Mouse (Mus musculus) embryonic facial prominence, embryonic 13.5 days (tissue): ENCODE results near the gene Bahcc1. TPM values are rescaled to one million over a fixed set of nuclear protein-coding genes. Genes with fewer than 3 reads are reported as not detected.
A peak's percentile ranks its signal among the peaks of the same experiment; 100 is the strongest.

Experiments
- ATAC-seq: fragments of 200-750 bp; cut with Nextera tagmentation; 2 replicates; pipeline ENCODE4 v1.8.0; 2017; ENCODE audit warnings: low read depth; ENCODE audit not compliant: insufficient number of reproducible peaks, insufficient read depth, low FRiP score, low TSS enrichment
- H3K27ac ChIP-seq: fragments of 300-500 bp; sonication (generic); 2 replicates; pipeline ENCODE4 v1.5.1; 2015; ENCODE audit warnings: moderate library complexity, mild to moderate bottlenecking, inconsistent platforms
- H3K27me3 ChIP-seq: fragments of 300-500 bp; sonication (generic); 2 replicates; pipeline ENCODE4 v1.6.1; 2015; ENCODE audit warnings: mild to moderate bottlenecking, inconsistent platforms
- H3K36me3 ChIP-seq: fragments of 300-500 bp; sonication (generic); 2 replicates; pipeline ENCODE4 v1.6.1; 2015; ENCODE audit warnings: mild to moderate bottlenecking, inconsistent platforms
- H3K4me1 ChIP-seq: fragments of 300-500 bp; sonication (generic); 2 replicates; pipeline ENCODE4 v1.6.1; 2015; ENCODE audit warnings: inconsistent platforms
- H3K4me2 ChIP-seq: fragments of 300-500 bp; sonication (generic); 2 replicates; pipeline ENCODE4 v1.6.1; 2015; ENCODE audit warnings: moderate library complexity, mild to moderate bottlenecking, inconsistent platforms
- H3K4me3 ChIP-seq: fragments of 300-500 bp; sonication (generic); 2 replicates; pipeline ENCODE4 v1.5.1; 2015; ENCODE audit warnings: mild to moderate bottlenecking, inconsistent platforms
- H3K9ac ChIP-seq: fragments of 300-500 bp; sonication (generic); 2 replicates; pipeline ENCODE4 v1.6.1; 2015; ENCODE audit warnings: mild to moderate bottlenecking, inconsistent platforms
- H3K9me3 ChIP-seq: fragments of 300-500 bp; sonication (generic); 2 replicates; pipeline ENCODE4 v1.6.1; 2016; ENCODE audit warnings: inconsistent platforms
- WGBS: fragments of 180-500 bp; shearing (Covaris S2); methylation state at CpG from one replicate; pipeline ENCODE4 v1.1.7; 2015; ENCODE audit warnings: mixed read lengths; 5-methylcytosine and 5-hydroxymethylcytosine counted together
- polyA plus RNA-seq: library from polyadenylated mRNA; unstranded; fragments of >200 nt; fragmentation: Nextera tagmentation; extraction: Ambion mirVana; gene quantifications from 2 replicates; pipeline ENCODE4 v1.2.1, GENCODE M21; 2015

The Bahcc1 gene
- polyA plus RNA-seq, 1 experiment from 2014 or later: 13.9 TPM

- Histone ChIP-seq H3K4me1 (peaks cover 41% of the 10 kb centered on the region), H3K4me3 (peak overlapping the region; percentile 91), H3K9me3 (no peaks in the 10 kb centered on the region), H3K27ac (peak overlapping the region; percentile 95), H3K27me3 (no peaks in the 10 kb centered on the region), H3K9ac (peak overlapping the region; percentile 100), H3K4me2 (peak overlapping the region; percentile 99), H3K36me3 (0 out of 2 replicates have a peak, but pooled peaks cover 11% of the 10 kb centered on the region)
- ATAC-seq: no peak
- under 1% methylated on average over 48 of the region's 51 CpGs for WGBS
Observed at GRCm38 (mm10) chr11:120233441-120234135, 841 bp downstream of the Bahcc1 start.

GRCm38 (mm10) chr11:120234136-120234775 is 1.5 kb downstream of the Bahcc1 start:
- Histone ChIP-seq H3K9me3 (no peaks in the 10 kb centered on the region), H3K27me3 (no peaks in the 10 kb centered on the region), H3K4me3 (peak overlapping the region; percentile 91), H3K4me2 (peak overlapping the region; percentile 99), H3K9ac (peak overlapping the region; percentile 100), H3K27ac (peak overlapping the region; percentile 95), H3K36me3 (0 out of 2 replicates have a peak, but pooled peaks cover 11% of the 10 kb centered on the region), H3K4me1 (peaks cover 41% of the 10 kb centered on the region)
- under 1% methylated on average over 52 of the region's 52 CpGs for WGBS
- no peak for ATAC-seq

- peak overlapping the region; percentile 99 for H3K4me2 ChIP-seq
- ATAC-seq: no peak
- H3K4me3 ChIP-seq: peak overlapping the region; percentile 91
- H3K27me3 ChIP-seq: no peaks in the 10 kb centered on the region
- H3K27ac ChIP-seq: peak overlapping the region; percentile 95
- 0 out of 2 replicates have a peak, but pooled peaks cover 11% of the 10 kb centered on the region for H3K36me3 ChIP-seq
- H3K4me1 ChIP-seq: peaks cover 41% of the 10 kb centered on the region
- under 1% methylated on average over 39 of the region's 39 CpGs for WGBS
- no peaks in the 10 kb centered on the region for H3K9me3 ChIP-seq
- H3K9ac ChIP-seq: peak overlapping the region; percentile 100
Observed at GRCm38 (mm10) chr11:120234776-120235181, 2.0 kb downstream of the Bahcc1 start.

GRCm38 (mm10) chr11:120235385-120236113 is 2.8 kb downstream of the Bahcc1 start:
- under 1% methylated on average over 40 of the region's 40 CpGs for WGBS
- Histone ChIP-seq H3K9me3 (no peaks in the 10 kb centered on the region), H3K4me1 (peaks cover 43% of the 10 kb centered on the region), H3K4me3 (peak overlapping the region; percentile 91), H3K36me3 (0 out of 2 replicates have a peak, but pooled peaks cover 11% of the 10 kb centered on the region), H3K4me2 (peak overlapping the region; percentile 99), H3K9ac (peak overlapping the region; percentile 99), H3K27me3 (no peaks in the 10 kb centered on the region), H3K27ac (peak overlapping the region; percentile 95)
- ATAC-seq: no peak

DNA sequence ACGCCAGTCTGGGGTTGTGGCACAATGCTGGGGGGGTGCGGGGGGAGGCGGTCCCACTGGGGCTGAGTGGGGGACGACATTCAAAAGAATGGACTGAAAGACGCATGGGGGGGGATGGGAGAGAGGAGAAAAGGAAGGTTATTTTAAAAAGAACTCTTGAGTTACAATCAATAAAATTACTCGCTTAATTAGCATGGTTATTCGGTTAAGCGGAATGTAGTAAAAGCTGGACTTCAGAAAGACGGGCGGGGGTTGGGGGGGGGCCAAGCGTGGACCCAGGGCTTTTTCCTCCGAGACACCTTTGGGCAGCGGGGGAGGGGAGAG is 3.3 kb downstream of the Bahcc1 start:
- H3K9ac ChIP-seq: peak overlapping the region; percentile 99
- peaks cover 47% of the 10 kb centered on the region for H3K4me1 ChIP-seq
- peak overlapping the region; percentile 91 for H3K4me3 ChIP-seq
- 4% methylated on average over 13 of the region's 13 CpGs for WGBS
- no peak for ATAC-seq
- H3K9me3 ChIP-seq: no peaks in the 10 kb centered on the region
- H3K36me3 ChIP-seq: 0 out of 2 replicates have a peak, but pooled peaks cover 11% of the 10 kb centered on the region
- H3K4me2 ChIP-seq: peak overlapping the region; percentile 99
- no peaks in the 10 kb centered on the region for H3K27me3 ChIP-seq
- peak overlapping the region; percentile 95 for H3K27ac ChIP-seq

DNA sequence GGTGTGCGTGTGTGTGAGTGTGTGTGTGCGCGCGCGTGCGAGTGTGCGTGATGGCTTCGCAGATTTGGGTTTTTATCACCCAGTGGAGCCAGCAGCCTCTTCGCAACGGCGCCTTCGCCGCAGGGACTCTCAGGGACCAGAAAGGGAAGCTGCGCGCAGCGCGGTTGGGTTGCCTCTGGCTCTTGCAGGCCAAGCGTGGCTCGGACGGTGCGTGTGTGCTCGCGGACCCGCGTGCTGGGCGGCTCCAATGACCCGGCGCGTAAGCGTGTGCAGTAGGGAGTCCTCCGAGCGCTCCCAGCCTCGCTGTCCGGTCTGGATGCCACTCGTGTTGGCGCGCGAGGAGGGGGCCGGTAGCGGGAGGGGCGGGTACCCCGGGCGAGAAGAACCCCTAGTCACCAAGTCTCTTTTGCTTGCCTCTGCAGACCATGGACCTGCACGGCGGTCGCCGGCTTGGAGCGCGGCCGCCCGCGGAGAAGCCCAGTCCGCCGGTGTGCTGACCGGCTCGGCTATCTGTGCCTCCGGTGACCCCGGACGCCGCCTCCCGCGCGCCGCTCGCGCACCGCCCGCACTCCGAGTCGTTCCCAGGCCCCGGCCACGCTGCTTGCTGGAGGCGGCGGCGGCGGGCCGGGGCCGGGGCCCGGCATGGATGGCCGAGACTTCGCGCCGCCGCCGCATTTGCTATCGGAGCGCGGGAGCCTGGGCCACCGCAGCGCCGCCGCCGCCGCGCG is 3.9 kb downstream of the Bahcc1 start:
- Histone ChIP-seq H3K9me3 (no peaks in the 10 kb centered on the region), H3K9ac (peak overlapping the region; percentile 99), H3K27me3 (no peaks in the 10 kb centered on the region), H3K4me3 (peak overlapping the region; percentile 91), H3K4me2 (peak overlapping the region; percentile 99), H3K36me3 (0 out of 2 replicates have a peak, but pooled peaks cover 11% of the 10 kb centered on the region), H3K27ac (peak overlapping the region; percentile 95), H3K4me1 (peaks cover 52% of the 10 kb centered on the region)
- WGBS: under 1% methylated on average over 82 of the region's 96 CpGs
- ATAC-seq: no peak

DNA sequence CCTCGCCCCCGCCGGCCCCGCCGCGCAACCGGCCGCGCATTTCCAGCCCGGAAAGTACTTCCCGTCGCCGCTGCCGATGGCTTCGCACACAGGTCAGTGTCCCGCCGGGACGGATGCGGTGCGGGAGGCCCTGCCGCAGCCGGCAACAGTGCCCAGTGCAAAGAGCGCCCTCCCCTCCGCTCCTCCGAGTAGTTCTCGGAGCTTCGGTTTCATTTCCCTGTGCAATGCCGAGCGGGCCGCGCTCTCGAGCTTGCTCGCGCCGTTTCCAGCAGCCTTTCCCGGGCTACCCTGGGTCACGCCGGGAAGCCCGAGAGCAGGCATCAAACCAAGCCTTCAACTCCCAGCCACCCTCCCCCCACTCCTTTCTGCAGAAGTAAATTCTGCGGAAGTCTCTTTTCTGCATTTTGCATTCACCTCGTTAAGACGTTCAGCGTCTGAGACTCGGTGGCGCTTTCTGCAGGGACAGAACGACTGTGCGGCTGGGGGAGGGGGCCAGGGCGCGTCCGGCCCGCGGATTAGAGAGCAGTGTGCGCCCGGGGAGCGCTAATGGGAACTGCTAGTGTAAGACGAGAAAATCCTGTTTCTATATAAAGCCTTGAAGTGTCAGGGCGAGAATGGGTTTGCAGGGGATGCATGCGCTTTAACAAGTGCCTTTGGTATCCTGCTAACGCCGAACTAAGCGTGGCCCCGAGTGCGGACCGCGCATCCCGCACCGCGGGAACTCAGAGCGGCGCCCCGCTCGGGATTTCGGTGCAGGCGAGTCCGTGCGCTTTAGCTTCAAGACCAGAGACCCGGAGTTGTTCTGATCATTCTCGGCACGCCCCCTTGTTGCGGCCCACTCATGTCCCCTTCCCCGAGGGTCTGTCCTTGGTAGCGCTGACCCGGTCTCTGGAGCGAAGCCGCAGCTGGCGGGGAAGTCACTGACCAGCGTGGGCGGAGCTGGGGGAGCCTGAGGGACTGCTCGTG is 4.7 kb downstream of the Bahcc1 start:
- ATAC-seq: no peak
- H3K36me3 ChIP-seq: 0 out of 2 replicates have a peak, but pooled peaks cover 11% of the 10 kb centered on the region

DNA sequence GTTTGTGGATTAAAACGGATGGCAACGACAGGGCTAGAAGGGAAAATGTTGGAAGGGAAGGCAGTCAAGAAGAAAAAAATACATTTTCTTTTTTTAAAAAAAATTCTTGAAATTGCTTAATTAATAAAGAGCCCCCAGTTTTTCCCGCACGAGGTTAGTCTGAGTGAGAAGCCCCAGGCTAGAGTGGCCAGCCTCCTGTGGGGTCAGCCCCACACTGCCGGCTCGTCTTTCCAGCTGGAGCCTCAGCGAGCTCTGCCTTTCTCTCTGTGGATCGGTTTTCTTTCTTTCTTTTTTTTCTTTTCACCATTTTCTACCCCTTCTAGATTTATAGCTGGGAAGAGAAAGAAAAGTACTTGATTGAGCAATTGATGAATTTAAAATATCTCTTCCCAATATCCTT is 5.6 kb downstream of the Bahcc1 start:
- no peaks in the 10 kb centered on the region for H3K9me3 ChIP-seq
- H3K4me2 ChIP-seq: peak overlapping the region; percentile 99
- peak overlapping the region; percentile 91 for H3K4me3 ChIP-seq
- H3K27me3 ChIP-seq: no peaks in the 10 kb centered on the region
- 7% methylated on average over 8 of the region's 8 CpGs for WGBS
- peak overlapping the region; percentile 95 for H3K27ac ChIP-seq
- H3K36me3 ChIP-seq: 0 out of 2 replicates have a peak, but pooled peaks cover 11% of the 10 kb centered on the region
- H3K9ac ChIP-seq: peak overlapping the region; percentile 99
- no peak for ATAC-seq
- peaks cover 58% of the 10 kb centered on the region for H3K4me1 ChIP-seq

More for the DNA sequence above, 4.7 kb downstream of the Bahcc1 start:
- Histone ChIP-seq H3K4me1 (peaks cover 52% of the 10 kb centered on the region), H3K27me3 (no peaks in the 10 kb centered on the region), H3K9me3 (no peaks in the 10 kb centered on the region), H3K4me2 (peak overlapping the region; percentile 99), H3K9ac (peak overlapping the region; percentile 99), H3K4me3 (peak overlapping the region; percentile 91), H3K27ac (peak overlapping the region; percentile 95)
- WGBS: under 1% methylated on average over 89 of the region's 89 CpGs

GRCm38 (mm10) chr11:120238751-120239359 is 6.1 kb downstream of the Bahcc1 start:
- no peaks in the 10 kb centered on the region for H3K27me3 ChIP-seq
- ATAC-seq: no peak
- H3K36me3 ChIP-seq: 0 out of 2 replicates have a peak, but pooled peaks cover 11% of the 10 kb centered on the region
- peak overlapping the region; percentile 95 for H3K27ac ChIP-seq
- H3K4me2 ChIP-seq: peak overlapping the region; percentile 99
- H3K9me3 ChIP-seq: no peaks in the 10 kb centered on the region
- 7% methylated on average over 7 of the region's 8 CpGs for WGBS
- peak overlapping the region; percentile 91 for H3K4me3 ChIP-seq
- H3K9ac ChIP-seq: peak overlapping the region; percentile 99
- peaks cover 63% of the 10 kb centered on the region for H3K4me1 ChIP-seq

DNA sequence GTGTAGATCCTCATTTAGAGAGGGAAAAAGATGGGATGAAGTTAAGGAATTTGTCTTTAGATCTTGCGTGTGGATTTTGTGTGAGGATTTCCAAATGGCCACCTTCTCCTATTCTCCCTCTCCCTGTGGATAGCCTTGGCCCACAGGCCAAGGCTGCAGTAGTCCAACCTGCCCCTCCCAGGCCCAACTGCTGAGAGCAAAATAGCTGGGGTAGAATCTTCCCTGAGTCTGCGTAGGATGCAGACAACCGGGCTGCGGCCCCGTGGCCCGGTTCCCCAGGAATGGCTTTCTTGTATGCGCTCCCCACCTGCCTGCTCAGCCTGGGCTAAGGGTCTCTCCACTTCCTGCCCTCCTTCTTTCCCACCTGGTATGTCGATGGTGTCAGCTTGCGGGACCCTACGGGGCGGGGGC is 6.8 kb downstream of the Bahcc1 start:
- WGBS: 5% methylated on average over 11 of the region's 11 CpGs
- Histone ChIP-seq H3K4me2 (peak overlapping the region; percentile 99), H3K27me3 (no peaks in the 10 kb centered on the region), H3K4me3 (peak overlapping the region; percentile 91), H3K27ac (peak overlapping the region; percentile 95), H3K36me3 (0 out of 2 replicates have a peak, but pooled peaks cover 11% of the 10 kb centered on the region), H3K4me1 (peaks cover 71% of the 10 kb centered on the region), H3K9me3 (no peaks in the 10 kb centered on the region), H3K9ac (peak overlapping the region; percentile 99)
- ATAC-seq: no peak
